Mouse (Mus musculus): ENCODE results near the gene Fam131c.

The Fam131c gene

DNA sequence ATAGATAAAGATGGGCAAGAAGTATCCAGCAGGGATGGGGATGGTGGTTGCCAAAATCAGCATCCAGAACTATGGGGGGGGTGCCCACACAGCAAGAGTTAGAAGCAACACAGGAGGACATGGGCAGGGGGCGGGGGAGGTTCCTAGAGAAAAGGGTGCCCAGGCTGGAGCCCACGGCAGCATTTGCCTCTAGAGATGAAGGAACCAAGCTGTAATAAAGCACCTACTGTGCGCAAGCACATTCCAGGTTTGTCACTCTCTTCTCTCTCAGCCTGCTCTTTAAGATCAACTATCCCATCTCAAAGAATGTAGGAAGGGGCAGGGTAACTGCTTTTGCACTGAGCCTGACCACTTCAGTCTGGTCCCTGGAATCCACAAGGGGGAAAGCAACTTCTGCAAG lies 40.6 kb downstream of the Fam131c start:
- DNase-seq (ENCODE audit: low read depth): no peak

DNA sequence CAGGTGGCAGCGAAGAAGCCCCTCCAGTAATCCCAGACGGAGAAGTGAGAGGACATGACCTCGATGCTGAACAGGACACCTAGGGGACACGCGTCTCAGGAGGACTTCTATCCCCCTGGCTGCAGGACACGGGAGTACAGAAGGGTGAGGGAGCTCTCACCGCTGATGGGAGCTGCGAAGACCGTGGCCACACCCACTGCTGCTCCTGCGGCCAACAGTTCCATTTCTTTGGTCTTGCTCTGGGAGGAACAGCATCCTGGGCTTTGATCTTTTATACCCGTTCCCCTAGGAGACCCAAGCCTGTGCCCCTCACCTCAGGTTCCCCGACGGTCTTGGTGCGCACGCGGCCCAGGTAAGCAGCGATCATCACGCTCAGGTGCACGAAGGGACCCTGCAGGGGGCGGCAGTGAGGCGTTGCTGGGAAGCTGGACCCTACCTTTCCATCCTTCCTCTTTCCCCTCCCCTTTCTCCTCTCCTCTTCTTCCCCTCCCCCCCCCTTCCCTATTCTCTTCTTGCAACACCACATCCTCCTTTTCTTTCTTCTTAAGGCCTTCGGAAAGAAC lies 43.5 kb downstream of the Fam131c start:
- no peak for DNase-seq (ENCODE audit: low read depth)

DNA sequence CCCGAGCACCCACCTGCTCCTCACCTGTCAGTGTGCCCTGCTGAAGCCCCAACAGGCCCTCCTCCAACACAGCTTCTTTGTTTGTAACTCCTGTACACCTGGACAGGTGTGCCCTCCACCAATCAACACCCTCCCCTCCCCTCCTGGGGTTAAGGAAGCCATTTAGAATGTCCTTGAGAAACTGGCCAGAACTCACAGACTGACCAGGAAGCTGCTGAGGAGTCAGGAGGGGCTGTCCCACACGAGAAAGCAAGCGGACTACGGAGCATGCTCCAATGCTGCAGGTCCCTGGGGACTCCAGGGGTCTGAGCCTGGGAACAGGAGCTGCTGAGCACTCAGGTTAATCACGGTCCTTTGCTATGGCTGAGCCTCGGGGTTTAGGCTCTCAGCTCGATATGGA lies 47.9 kb downstream of the Fam131c start, which contains the start of gene Clcnkb:
Gene Clcnkb (minus strand): TSS at position 91 of the 400 bp plus-strand sequence.
- DNase-seq (ENCODE audit: low read depth): no peak

DNA sequence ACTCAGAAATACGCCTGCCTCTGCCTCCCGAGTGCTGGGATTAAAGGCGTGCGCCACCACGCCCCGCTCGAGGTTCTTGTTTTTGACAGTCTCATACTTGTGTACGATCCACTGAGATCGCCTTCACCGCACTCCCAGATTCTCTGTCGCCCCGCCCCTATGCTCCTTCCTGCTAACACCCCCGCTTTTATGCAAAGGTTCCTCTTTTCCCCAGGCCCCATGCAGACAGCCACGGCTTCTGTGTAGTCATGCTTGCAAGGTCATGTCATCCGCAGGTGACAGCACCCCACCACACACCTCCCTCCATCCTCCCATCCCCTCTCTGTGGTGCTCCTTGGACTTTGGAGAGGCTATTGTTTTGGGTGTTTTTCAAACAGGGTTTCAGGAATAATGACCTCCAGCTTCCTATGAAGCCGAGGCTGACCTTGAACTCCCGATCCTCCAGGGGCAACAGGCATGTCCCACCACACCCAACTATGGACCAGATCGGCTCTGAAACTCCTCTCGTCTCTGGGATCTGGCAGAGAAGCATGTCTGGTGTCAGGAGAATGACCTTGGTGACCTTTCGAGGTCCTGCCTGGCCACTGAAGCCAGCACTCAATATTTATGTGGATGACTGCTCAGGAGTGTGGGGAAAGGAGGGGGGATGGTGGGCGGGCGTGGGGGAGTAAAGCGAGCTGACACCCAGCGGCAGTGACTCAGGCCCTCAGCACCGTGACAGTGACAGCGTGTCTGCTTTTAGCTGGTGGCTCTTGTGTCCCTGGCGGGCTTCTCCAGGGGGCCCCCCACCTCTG lies 51.6 kb downstream of the Fam131c start:
- peak; percentile 33 for DNase-seq (ENCODE audit: low read depth)

DNA sequence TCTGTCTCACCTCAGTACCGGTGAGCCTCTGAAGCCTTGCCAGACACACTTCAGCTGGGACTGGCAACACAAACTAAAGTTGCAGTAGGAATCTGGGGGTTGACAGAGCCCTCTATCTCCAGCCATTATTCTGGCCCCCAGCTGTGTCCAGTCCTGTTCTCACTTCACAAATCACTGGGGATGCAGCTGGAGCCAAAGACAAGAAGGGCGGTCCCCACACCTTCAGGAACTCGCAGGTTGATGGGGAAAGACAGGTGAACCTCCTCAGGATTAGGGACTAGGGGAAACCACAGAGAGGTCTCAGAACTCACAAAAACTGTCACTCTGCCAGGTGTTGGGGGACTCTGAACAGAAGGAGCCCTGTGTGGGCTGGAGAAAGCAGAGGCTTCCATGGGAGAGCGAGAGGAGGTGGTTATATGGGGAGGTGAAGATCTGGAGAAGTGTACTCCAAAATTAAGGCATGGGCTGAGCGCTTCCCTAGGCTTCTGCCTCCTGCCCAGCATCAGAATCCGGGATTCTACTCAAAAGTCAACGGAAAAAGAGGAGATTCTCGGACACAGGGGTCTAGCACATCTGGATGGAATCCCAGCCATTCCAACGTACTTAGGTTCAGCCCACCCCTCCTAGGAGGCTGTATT lies 52.3 kb downstream of the Fam131c start, which contains the start of gene Hspb7:
Gene Hspb7 (plus strand): TSS at position 588 of the 638 bp plus-strand sequence.
- no peak for DNase-seq (ENCODE audit: low read depth)

DNA sequence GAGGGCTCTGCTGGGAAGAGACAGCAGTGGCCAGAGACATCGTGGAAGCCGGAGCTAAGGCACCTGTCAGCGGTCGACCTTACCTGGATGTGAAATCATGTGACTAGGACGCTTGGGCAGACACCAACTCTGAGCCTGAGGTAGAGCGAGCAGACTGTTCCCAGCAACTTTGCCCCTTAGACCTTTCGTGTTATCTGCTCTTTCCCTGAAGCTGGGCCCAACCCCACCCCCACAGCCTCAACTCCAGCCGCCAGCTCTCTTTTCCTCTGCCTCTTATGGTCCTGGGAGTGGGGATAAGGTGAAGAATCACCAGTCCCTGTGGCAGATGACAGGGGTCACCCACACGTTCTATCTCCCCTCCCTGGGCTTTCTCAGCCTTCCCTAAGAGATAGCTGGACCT lies 52.9 kb downstream of the Fam131c start:
- DNase-seq (ENCODE audit: low read depth): no peak

DNA sequence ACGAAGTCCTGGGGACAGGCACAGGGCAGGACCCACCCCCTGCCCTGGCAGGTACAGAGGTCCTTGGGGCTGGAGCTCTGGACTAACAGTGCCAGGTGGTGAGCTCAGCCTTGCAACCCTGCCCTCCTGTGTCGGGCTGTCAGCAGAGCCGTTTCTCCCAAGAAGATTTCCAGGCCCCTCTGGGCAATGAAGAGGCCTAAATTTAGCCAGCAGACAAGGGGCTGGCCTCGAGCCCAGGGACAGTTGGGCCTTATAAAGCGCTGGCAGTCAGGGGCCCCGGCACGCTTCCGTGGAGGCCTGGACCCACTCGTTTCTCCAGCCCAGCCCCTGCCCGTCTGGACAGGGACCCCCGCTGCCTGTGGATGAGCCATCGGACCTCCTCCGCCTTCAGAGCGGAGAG lies 53.4 kb downstream of the Fam131c start:
- no peak for DNase-seq (ENCODE audit: low read depth)

DNA sequence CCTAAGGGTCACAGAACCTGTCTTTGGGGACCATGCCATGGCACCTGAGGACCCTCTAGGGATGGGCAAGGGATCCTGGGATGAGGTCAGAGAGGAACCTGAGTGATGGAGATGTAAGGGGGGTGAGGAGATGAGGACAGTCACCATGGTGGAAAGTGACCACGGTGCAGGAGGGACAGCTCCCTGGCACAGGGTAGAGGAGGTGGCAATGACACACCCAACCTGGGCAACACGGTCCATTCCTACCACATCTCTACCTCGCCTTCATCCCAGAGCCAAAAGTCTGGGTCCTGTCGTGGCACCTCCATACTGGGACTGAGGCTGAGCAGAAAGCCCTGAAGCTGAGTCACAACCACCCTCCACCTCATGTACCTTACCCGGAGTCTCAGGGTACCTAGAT lies 54.8 kb downstream of the Fam131c start:
- no peak for DNase-seq (ENCODE audit: low read depth)

DNA sequence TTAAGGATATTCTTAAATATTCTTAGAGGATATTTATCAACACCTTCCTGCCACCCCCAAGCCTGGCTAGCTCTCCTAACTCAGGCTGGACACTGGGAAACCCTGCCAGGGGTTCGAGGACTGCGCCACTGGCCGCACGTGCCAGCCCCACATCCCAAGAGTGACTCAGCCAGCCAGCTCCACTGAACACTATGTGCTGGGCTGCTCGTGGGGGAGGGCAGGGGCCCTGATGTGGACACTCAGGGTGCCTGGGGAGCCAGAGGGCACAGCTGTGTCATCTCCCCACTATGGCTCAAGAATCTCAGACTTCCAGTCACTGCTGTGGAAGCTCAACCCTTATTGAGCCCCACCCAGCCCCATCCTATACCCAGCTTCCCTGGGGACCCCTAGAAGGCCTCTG lies 55.3 kb downstream of the Fam131c start:
- no peak for DNase-seq (ENCODE audit: low read depth)

DNA sequence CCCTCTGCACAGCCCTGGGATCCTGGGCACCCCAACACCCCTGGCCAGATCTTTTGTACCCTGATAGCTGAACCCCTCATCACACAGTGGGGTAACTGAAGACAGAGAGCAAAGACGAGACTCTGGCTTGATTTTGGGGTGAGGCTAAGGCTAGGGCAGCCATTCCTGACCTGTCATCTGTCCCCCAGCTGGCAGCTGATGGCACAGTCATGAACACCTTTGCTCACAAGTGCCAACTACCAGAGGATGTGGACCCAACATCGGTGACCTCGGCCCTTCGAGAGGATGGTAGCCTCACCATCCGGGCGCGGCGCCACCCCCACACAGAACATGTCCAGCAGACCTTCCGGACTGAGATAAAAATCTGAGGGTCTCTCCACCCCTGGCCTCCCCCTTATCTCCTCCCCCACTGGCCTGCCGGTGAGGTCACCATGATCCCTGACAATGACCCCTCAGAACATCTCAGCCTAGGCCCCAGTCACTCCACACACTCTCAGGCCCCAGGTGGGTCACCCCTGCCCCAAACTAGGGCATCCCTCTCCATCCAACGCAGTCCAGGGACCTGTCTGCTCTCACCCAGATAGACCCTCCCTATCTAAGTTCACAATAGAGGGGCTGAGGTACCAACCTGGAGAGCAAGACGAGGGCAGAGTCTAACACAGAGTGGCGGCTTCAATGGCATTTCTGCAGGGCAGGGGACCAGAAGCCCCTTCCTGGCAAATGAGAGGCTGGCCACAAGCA lies 55.8 kb downstream of the Fam131c start:
- no peak for DNase-seq (ENCODE audit: low read depth)

DNA sequence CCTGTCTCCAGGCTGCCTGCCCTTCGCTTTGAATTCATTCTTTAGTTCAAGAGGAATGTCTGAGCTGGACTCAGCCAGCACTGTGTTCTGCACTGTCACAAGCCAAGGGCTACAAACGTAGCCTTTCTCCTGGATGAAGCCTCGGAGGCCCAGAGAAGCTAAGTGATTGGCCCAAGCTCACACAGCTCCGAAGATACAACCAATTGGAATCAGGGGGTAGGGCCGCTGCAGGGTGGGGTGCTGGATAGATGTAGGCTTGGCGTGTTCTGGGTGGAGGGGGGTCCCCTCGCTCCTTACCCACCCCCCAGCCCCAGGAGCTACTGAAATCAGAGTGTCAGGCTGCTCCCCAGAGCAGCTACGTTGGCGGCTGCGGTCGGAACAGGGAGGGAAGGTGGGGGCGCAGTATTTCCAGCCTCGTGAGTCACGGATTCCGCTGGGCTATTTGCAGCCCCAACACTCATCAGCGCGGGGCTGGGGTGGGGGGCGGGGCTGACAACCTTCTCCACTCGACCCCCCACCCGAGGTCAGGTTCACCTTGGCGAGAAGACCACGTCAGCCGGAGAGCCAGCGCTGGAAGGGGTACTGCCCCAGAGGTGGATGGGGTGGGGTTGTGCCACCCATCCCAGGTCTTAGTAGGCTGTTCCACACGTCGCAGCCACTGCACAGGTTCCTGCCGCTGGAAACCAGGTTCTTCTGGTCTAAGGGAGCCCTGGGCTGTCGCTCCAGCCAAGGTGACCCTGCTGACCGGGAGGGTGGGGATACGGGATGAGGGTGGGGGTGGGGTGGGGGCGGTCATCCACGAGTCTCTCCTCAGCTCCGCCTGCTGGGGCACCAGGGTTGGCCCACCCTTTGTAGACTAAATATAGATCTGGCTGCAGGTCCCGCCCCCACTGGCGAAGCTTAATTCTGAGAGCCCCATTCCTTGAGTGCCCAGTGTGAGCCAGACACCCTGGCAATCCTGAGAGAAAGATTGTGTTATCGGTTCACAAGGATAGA lies 57.8 kb downstream of the Fam131c start:
- DNase-seq (ENCODE audit: low read depth): peak; percentile 75

DNA sequence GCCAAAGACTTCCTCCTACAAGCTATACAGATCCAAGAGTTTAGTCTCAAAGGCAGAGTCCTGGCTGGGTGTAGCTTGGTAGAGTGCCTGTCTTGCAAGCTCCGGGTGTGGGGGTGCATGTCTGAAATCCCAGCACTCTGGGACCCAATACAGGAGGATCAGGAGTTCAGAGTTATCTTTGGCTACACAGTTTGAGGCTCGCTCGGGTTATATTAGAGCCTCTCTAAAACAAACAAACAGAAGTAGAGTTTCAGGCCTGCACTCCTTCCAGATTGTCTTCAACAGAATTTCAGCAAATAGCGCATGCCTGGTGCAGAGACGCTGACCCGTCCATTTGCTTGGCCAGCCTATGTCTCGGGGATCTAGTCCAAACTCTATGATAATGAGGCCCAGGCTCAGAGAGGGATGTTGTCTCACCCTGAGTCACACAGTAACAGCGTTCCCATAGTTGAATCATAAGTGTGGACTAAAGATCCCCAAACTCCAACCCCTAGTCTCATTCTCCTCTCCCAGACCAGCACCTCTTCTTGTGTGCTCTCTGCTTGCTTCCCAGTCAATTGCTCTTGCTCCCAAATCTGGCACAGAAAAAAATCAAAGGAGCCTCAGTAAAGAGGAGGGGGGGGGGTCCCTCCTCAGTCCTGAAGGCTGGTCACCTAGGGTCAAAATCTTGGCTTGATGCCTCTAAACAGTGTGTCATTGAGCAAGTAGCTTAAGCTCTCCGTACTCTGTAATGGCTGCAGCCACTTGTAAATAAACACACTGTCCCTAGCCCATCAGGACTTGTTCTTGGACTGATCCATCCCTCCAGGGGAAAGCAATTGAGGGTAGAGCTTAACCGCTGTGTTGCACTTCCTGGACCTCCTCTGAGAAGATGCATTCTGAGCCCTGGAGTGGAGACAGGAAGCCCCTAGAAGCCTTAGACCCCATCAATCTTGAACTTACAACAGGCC lies 59.1 kb downstream of the Fam131c start:
- no peak for DNase-seq (ENCODE audit: low read depth)

DNA sequence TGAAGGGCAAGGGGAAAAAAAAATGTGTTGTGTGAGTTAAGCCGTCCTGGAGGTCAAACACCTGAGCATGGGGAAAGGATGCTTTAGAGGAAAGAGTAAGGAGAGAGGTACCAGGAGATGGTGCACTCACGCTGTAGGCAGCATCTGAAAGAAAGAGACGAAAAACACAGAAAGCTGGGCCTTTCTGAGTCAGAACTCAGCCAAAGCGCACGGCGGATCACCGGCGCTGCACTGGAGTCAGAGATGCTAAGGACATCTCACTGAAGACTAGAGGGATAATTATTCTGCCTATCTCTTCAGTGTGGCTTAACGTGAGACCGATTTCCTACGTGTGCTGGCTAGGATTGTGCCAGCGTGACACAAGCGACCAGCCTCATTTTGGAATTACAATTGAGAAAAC lies 59.9 kb downstream of the Fam131c start:
- no peak for DNase-seq (ENCODE audit: low read depth)

DNA sequence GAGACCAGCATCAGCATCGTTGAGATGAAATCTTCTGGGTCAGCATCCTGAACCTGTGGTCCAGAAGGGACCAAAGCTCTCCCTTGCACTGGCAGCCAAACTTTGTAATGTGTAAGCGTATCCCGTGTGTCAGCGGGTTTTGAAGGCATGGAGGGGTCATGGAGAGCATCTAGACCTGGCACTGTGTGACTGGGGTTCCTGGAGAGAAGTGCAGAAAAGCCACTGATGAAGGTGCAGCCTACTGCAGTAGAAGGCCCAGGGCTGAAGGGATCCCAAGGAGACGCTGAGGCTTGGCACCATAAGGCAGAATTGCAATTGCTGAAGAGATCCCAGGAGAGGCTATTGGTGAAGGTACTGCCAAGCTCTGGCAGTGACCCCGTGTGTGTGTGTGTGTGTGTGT lies 61.4 kb downstream of the Fam131c start:
- DNase-seq (ENCODE audit: low read depth): no peak

DNA sequence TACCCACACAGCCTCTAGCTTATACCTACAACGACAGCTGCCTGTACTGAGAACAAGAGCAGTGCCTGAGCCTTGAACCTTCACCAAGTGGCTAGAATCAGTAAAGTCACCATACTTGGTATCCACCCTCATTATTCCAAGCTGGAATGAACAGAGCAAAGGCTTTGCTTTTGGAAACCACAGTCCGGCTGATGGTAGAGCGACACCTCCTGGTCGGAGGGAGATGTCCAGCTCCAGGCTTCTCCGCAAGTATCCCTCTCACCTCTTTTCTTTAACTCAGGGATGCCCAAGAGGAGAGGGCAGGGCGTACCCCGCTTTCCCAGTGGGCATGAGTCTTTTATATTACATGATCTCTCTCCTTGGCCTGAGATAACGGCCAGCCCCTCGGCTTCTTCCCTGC lies 61.8 kb downstream of the Fam131c start:
- DNase-seq (ENCODE audit: low read depth): no peak

DNA sequence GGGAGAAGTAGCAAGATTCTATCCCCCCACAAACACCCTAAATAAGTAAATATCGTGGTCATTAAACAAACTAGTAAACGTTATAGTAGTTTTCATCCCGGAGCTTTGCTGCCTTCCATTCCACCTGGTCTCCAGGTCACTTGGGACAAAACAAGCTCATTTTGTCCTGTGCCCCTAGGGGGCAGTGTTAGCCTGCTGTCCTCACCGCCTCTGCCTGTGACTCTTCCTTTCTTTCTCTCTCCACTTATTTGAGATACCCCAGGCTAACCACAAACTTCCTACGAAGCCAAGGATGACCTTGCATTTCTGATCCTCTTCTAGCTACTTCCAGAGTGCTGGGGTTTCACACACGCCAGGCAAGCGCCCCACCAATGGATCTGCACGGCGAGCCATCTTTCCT lies 63.0 kb downstream of the Fam131c start:
- DNase-seq (ENCODE audit: low read depth): peak; percentile 84

DNA sequence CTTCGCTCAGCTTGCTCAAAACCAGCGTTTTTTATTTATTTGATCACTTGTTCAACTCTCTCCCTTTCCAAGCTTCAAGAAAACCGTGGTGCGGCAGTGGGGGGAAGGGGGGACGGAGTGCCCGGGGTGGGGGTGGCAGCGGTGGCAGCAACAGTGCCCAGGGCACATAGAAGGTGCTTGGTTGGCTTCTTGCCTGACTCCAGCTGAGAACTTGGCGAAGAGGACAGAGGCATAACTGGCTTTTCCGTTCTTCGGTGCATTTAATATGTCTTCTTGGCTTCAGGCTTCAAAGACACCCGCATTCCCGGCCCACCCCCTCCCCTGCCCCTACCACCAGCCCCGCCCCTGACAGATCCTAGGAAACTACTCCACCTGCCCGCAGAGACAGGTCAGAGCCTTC lies 64.6 kb downstream of the Fam131c start:
- DNase-seq (ENCODE audit: low read depth): no peak

DNA sequence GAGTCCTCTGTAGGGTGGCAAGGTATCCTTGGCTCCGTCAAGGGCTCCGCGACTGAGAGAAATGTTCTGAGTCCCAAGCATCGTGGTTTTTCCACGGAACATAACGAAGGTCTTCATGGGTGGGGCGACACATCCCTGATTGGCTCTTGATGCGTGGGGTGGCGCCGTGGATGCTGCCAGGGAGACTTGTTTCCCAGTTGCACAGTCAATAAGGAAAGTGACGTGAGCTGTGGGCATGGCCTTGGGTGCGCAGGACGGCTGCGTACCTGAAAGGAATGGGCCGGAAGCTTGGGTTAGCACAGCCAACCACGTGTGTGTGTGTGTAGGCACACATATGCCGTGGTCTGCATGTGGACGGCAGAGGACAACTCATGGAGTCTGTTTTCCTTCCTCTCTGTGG lies 65.2 kb downstream of the Fam131c start:
- no peak for DNase-seq (ENCODE audit: low read depth)
